Mouse (Mus musculus): ENCODE measurements around the gene Smyd5. TPM values are rescaled to one million over a fixed set of nuclear protein-coding genes. Genes with fewer than 3 reads are reported as not detected.
"Not testable (repeated sequence)": the region's sequence is repeated elsewhere in the genome, so short reads cannot be mapped to it uniquely, and the experiment has no call there.

The Smyd5 gene
- polyA plus RNA-seq, 1 experiment from 2014 or later: 38.1 TPM

DNA sequence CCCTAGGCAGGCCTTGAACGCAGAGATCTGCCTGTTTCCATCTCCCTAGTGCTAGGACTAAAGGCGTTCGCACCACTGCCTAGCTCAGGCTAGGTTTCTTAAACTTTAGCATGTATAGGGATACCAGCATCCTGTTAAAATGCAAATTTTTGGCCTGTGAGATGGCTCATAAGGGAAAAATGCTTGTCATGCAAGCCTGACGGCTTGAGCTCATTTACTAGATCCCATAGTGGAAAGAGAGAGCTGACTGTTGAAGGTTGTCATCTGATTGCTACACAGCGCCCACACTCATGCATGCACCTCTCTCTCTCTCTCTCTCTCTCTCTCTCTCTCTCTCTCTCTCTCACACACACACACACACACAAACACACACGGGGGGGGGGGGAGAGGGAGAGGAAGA is 4.8 kb downstream of the Smyd5 start:
- WGBS: 89% methylated on average over 5 of the region's 6 CpGs
- H3K4me2 ChIP-seq (ENCODE audit: low read depth, low read length): no peak overlapping the region
- no peak for ATAC-seq (ENCODE audit: low read depth)

DNA sequence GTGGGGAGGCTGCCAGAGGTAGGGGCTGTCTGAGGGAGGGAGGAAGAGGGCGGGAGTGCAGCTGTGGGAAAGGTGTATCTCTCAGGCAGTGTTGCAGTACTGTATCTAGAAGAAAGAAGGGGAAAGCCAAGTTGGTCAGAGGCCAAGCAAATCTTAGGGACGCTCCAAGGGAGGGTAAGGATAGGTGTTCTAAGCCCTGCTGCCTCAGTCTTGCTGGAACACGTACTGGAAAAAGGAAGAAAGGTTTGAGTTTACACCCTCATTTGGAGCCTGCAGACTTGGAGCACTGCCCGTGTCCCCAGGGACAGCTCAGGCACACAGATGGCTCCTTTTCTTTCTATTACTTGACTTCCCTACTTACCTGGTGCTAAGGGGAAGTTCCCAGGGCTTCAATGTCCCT is 9.4 kb downstream of the Smyd5 start:
- peaks cover 68% of the 10 kb centered on the region for H3K36me3 ChIP-seq (ENCODE audit: control insufficient read depth, insufficient read depth, low read length)
- DNase-seq (ENCODE audit: low spot score) (peak; percentile 23), ATAC-seq (ENCODE audit: low read depth) (no peak)
- no peaks in the 10 kb centered on the region for H3K4me1 ChIP-seq (ENCODE audit: control insufficient read depth, insufficient read depth, low read length)
- no peak overlapping the region for H3K9ac ChIP-seq (ENCODE audit: low read depth, low read length)
- H3K4me2 ChIP-seq (ENCODE audit: low read depth, low read length): no peak overlapping the region
- no peaks in the 10 kb centered on the region for H3K9me3 ChIP-seq (ENCODE audit: control insufficient read depth, low read length)
- no peaks in the 10 kb centered on the region for H3K27me3 ChIP-seq (replicated peaks; ENCODE audit: control insufficient read depth, insufficient read depth, low read length)
- H3K4me3 ChIP-seq (ENCODE audit: low read depth, low read length): no peak overlapping the region
- WGBS: 91% methylated on average over 4 of the region's 4 CpGs
- H3K27ac ChIP-seq (replicated peaks; ENCODE audit: low read depth, low read length): no peak overlapping the region

More for the DNA sequence above, 4.8 kb downstream of the Smyd5 start:
- peaks cover 33% of the 10 kb centered on the region for H3K36me3 ChIP-seq (ENCODE audit: control insufficient read depth, insufficient read depth, low read length)
- no peak overlapping the region for H3K27ac ChIP-seq (replicated peaks; ENCODE audit: low read depth, low read length)
- H3K9ac ChIP-seq (ENCODE audit: low read depth, low read length): no peak overlapping the region
- H3K9me3 ChIP-seq (ENCODE audit: control insufficient read depth, low read length): no peaks in the 10 kb centered on the region
- H3K4me3 ChIP-seq (ENCODE audit: low read depth, low read length): no peak overlapping the region
- DNase-seq (ENCODE audit: low spot score): no peak
- peaks cover 6% of the 10 kb centered on the region; the same call in 1 of the 2 replicates for H3K4me1 ChIP-seq (ENCODE audit: control insufficient read depth, insufficient read depth, low read length)
- H3K27me3 ChIP-seq (replicated peaks; ENCODE audit: control insufficient read depth, insufficient read depth, low read length): no peaks in the 10 kb centered on the region

DNA sequence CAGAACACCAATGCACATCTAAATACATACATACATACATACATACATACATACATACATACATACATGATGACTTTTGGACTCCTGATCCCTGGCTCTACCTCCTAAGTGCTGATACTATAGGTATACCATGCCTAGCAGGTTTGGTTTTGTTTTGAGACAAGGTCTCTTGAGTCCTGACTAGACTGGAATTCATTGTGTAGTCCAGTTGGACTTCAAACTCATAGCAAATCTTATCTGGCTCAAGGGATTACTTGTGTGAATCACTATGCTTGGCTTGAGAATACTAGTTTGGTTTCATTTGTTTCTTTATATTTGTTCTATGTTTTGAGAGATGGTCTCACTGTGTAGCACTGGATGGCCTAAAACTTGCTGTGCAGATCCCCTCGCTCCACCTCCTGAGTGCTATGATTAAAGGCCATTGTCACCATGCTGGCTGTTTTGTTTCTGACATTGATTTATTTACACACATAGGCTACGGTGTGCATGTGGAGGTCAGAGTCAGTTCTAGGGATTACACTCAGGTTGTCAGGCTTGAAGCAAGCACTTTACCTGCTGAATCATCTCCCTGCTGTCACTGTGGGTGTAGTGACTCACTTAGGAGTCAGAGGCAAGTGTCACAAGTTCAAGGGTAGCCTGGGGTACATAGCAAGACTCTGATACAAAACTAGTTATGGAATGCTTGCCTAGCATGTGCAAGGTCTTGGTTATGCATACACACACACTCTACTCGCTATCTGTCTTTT is 11.9 kb downstream of the Smyd5 start:
- no peak overlapping the region for H3K4me2 ChIP-seq (ENCODE audit: low read depth, low read length)
- ATAC-seq (ENCODE audit: low read depth) (no peak), DNase-seq (ENCODE audit: low spot score) (no peak)
- H3K9me3 ChIP-seq (ENCODE audit: control insufficient read depth, low read length): no peaks in the 10 kb centered on the region
- 89% methylated on average over 3 of the region's 3 CpGs for WGBS
- H3K4me3 ChIP-seq (ENCODE audit: low read depth, low read length): no peak overlapping the region
- H3K9ac ChIP-seq (ENCODE audit: low read depth, low read length): no peak overlapping the region
- H3K4me1 ChIP-seq (ENCODE audit: control insufficient read depth, insufficient read depth, low read length): no peaks in the 10 kb centered on the region
- H3K27ac ChIP-seq (replicated peaks; ENCODE audit: low read depth, low read length): no peak overlapping the region
- H3K27me3 ChIP-seq (replicated peaks; ENCODE audit: control insufficient read depth, insufficient read depth, low read length): no peaks in the 10 kb centered on the region
- peaks cover 76% of the 10 kb centered on the region for H3K36me3 ChIP-seq (ENCODE audit: control insufficient read depth, insufficient read depth, low read length)

DNA sequence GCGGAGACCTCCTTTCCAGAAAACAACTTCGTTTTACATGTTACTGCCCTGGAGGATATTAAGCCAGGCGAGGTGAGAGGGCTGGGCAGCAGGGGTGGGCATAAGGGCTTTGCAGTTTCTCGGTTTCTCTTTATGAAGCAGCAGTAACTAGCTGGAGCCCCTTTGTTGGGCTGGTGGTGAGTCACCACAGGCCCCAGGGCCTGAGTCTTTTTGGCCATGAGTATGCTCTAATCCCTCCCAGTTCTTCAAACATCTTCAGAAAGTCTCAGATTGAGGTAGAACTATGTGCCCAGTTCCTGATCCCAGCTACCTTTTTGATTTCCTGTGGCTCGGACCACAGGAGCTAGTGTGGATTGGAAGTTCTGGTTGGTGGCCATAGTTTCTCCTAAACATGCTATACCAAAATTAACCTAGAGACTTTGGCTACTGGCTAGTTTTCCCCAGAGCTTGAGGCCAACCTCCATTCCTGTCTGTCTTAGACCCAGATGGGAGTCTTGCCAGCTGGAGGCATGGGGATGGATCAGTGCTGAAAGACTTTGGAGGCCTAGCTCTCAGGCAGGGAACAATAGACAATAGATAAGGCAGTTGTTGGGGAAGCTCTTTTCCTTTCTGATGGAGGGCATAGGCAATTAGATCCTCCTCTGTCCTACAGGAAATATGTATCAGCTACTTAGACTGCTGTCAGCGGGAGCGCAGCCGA is 12.6 kb downstream of the Smyd5 start:
- ATAC-seq (ENCODE audit: low read depth): no peak
- no peak for DNase-seq (ENCODE audit: low spot score)
- Histone ChIP-seq H3K4me3 (ENCODE audit: low read depth, low read length) (no peak overlapping the region), H3K27ac (replicated peaks; ENCODE audit: low read depth, low read length) (no peak overlapping the region), H3K27me3 (replicated peaks; ENCODE audit: control insufficient read depth, insufficient read depth, low read length) (no peaks in the 10 kb centered on the region), H3K36me3 (ENCODE audit: control insufficient read depth, insufficient read depth, low read length) (peaks cover 70% of the 10 kb centered on the region), H3K9me3 (ENCODE audit: control insufficient read depth, low read length) (no peaks in the 10 kb centered on the region), H3K4me1 (ENCODE audit: control insufficient read depth, insufficient read depth, low read length) (no peaks in the 10 kb centered on the region), H3K4me2 (ENCODE audit: low read depth, low read length) (no peak overlapping the region), H3K9ac (ENCODE audit: low read depth, low read length) (no peak overlapping the region)
- 86% methylated on average over 8 of the region's 8 CpGs for WGBS

DNA sequence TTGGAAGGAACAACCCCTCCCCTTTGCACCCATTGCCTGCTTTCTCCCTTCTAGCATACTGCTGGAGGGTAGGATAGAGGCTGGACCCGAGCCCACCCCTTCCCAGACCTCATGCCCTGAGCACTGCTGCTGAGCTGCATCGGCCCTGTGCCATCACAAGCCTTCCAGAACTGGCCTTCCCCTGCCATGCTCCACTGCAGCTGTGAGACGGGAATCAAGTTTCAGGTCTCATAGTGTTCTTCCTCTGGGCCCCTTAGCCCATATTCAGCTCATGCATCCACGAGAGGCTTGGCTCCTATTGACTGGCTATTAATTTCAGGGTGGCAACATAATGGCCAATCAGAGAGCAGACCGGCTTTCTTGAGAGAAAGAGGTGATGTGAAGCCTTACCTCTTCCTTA is 13.5 kb downstream of the Smyd5 start:
- peak; percentile 39 for DNase-seq (ENCODE audit: low spot score)
- Histone ChIP-seq H3K4me1 (ENCODE audit: control insufficient read depth, insufficient read depth, low read length) (no peaks in the 10 kb centered on the region), H3K4me3 (ENCODE audit: low read depth, low read length) (no peak overlapping the region), H3K4me2 (ENCODE audit: low read depth, low read length) (no peak overlapping the region), H3K9me3 (ENCODE audit: control insufficient read depth, low read length) (no peaks in the 10 kb centered on the region), H3K36me3 (ENCODE audit: control insufficient read depth, insufficient read depth, low read length) (peaks cover 61% of the 10 kb centered on the region), H3K27me3 (replicated peaks; ENCODE audit: control insufficient read depth, insufficient read depth, low read length) (no peaks in the 10 kb centered on the region), H3K27ac (replicated peaks; ENCODE audit: low read depth, low read length) (no peak overlapping the region), H3K9ac (ENCODE audit: low read depth, low read length) (no peak overlapping the region)
- peak; percentile 76 for ATAC-seq (ENCODE audit: low read depth)
- 75% methylated on average over 4 of the region's 5 CpGs for WGBS

DNA sequence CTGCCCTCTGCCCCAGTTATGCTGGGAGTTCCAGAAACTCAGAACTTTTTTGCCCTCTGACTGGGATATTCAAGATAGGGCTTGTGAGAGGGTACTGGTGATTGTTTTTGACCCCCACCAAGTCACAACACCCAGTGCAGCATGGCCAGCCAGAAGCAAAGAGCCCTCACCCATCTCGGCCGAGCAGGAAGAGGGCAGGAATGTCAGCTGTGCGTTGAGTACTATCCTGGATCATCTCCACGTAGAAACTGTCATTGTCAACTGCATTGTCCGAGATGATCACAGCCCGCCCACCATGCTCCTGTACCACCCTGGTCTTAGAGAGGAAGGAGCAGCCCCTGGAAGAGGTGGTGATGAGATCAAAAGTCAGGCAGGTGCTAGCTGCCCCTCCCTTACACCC is 15.6 kb downstream of the Smyd5 start:
- H3K9ac ChIP-seq (ENCODE audit: low read depth, low read length): no peak overlapping the region
- DNase-seq (ENCODE audit: low spot score) (no peak), ATAC-seq (ENCODE audit: low read depth) (no peak)
- H3K4me3 ChIP-seq (ENCODE audit: low read depth, low read length): no peak overlapping the region
- no peaks in the 10 kb centered on the region for H3K4me1 ChIP-seq (ENCODE audit: control insufficient read depth, insufficient read depth, low read length)
- no peaks in the 10 kb centered on the region for H3K9me3 ChIP-seq (ENCODE audit: control insufficient read depth, low read length)
- 82% methylated on average over 6 of the region's 6 CpGs for WGBS
- H3K36me3 ChIP-seq (ENCODE audit: control insufficient read depth, insufficient read depth, low read length): peaks cover 41% of the 10 kb centered on the region
- no peaks in the 10 kb centered on the region for H3K27me3 ChIP-seq (replicated peaks; ENCODE audit: control insufficient read depth, insufficient read depth, low read length)
- no peak overlapping the region for H3K4me2 ChIP-seq (ENCODE audit: low read depth, low read length)
- H3K27ac ChIP-seq (replicated peaks; ENCODE audit: low read depth, low read length): no peak overlapping the region

DNA sequence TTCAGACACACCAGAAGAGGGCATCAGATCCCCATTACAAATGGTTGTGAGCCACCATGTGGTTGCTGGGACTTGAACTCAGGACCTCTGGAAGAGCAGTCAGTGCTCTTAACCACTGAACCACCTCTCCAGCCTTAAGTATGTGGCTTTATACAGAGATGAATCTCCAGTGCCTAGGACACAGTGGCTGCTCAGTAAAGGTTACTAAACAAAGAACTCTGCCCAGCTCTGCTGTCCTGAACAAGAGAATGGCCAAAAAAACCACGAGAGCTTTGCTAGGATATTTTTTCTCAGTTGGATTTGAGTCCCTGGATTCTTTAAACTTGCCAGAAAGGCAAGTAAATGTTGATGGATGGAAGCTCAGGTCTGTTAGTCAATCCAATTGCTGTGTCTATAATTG is 18.4 kb downstream of the Smyd5 start:
- not testable (repeated sequence) for H3K9ac ChIP-seq (ENCODE audit: low read depth, low read length); H3K27me3 ChIP-seq (replicated peaks; ENCODE audit: control insufficient read depth, insufficient read depth, low read length); H3K4me3 ChIP-seq (ENCODE audit: low read depth, low read length); DNase-seq (ENCODE audit: low spot score); H3K27ac ChIP-seq (replicated peaks; ENCODE audit: low read depth, low read length); H3K9me3 ChIP-seq (ENCODE audit: control insufficient read depth, low read length); ATAC-seq (ENCODE audit: low read depth)
- peak overlapping the region; percentile 80 for H3K4me2 ChIP-seq (ENCODE audit: low read depth, low read length)
- peaks cover 16% of the 10 kb centered on the region for H3K4me1 ChIP-seq (ENCODE audit: control insufficient read depth, insufficient read depth, low read length)
- WGBS: 60% methylated on average over 1 of the region's 1 CpGs
- H3K36me3 ChIP-seq (ENCODE audit: control insufficient read depth, insufficient read depth, low read length): peaks cover 23% of the 10 kb centered on the region

DNA sequence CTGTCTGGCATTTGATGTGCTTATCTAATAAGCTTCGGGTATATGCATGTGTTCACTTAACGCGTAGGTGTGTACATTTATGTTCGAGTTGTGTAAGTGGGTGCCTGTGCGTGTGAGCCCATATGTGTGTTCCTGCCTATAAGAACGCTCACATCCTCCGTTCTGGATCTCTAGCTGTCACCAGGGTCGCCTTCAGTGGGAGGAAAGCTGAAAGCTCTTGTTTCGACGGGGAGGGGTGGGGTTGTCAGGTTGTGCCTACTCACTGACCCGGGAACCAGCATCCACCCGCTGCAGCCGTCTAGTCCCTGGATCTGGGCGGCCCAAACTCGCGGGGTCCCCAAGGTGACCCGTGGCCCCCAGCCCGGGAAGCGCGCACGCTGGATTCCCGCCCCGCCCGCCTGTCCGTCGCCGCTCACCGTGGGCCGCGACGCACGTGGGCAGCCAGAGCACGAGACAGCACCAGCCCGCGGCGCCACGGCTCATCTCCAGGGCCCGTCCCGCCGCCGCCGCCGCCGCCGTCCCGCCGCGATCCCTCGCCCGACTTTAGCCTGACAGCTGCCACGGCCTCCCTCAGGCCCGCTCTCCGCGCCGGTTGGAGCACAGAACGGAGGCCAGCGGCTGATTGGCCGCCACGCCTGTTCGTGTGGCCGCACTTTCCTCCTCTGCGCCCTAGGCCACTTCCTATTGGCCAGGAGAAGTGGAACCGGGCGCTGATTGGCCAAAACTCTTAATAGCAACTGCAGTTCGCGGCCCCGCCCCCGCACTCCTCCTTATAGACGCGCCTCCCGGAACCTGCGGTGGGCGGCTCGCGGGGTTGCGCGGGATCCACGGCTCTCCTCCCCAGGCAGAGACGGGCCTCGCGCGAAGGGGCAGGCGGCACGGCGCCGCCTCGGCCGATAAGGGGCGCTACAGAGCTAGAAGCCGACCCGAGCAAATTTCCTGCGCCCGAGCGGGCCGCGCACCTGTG is 19.2 kb downstream of the Smyd5 start, which contains the start of gene Cct7:
TSS of gene Cct7 (plus strand) at position 818 of the 967 bp plus-strand sequence.
- no peaks in the 10 kb centered on the region for H3K9me3 ChIP-seq (ENCODE audit: control insufficient read depth, low read length)
- H3K4me3 ChIP-seq (ENCODE audit: low read depth, low read length): peak within 1 kb of the TSS; percentile 75
- H3K36me3 ChIP-seq (ENCODE audit: control insufficient read depth, insufficient read depth, low read length): peaks cover 15% of the 10 kb centered on the region
- H3K4me2 ChIP-seq (ENCODE audit: low read depth, low read length): peak within 1 kb of the TSS; percentile 80
- peaks cover 16% of the 10 kb centered on the region for H3K4me1 ChIP-seq (ENCODE audit: control insufficient read depth, insufficient read depth, low read length)
- DNase-seq (ENCODE audit: low spot score) (peak; percentile 100), ATAC-seq (ENCODE audit: low read depth) (peak; percentile 95)
- H3K27ac ChIP-seq (replicated peaks; ENCODE audit: low read depth, low read length): peak within 1 kb of the TSS; percentile 91
- WGBS: 5% methylated on average over 48 of the region's 96 CpGs
- peak within 1 kb of the TSS; percentile 94 for H3K9ac ChIP-seq (ENCODE audit: low read depth, low read length)
- no peaks in the 10 kb centered on the region for H3K27me3 ChIP-seq (replicated peaks; ENCODE audit: control insufficient read depth, insufficient read depth, low read length)

All from embryonic facial prominence, embryonic 14.5 days (tissue).